Mouse (Mus musculus) right cerebral cortex, postnatal 10 days (tissue): Measurements from ENCODE around the gene Olfr393.

Source experiments
- DNase-seq, 2 experiments: peaks; one replicate each; pipeline ENCODE4 v3.0.0; 2021; ENCODE audit warnings: low spot score in 2 of 2

Olfr393 gene

GRCm38 (mm10) chr11:73851354-73851753 is at the start of gene Olfr393:
TSS of gene Olfr393 (minus strand) at chr11:73851454.
- no peak for DNase-seq

- no peak for DNase-seq
Measured at GRCm38 (mm10) chr11:73890671-73891070, 39.4 kb upstream of the Olfr393 start, which contains the start of gene Olfr394. TSS of gene Olfr394 (minus strand) at chr11:73890771.

- no peak for DNase-seq
Measured at GRCm38 (mm10) chr11:73816949-73817348, 34.3 kb downstream of the Olfr393 start, which contains the start of gene Olfr392. TSS of gene Olfr392 (minus strand) at chr11:73817049.

DNA sequence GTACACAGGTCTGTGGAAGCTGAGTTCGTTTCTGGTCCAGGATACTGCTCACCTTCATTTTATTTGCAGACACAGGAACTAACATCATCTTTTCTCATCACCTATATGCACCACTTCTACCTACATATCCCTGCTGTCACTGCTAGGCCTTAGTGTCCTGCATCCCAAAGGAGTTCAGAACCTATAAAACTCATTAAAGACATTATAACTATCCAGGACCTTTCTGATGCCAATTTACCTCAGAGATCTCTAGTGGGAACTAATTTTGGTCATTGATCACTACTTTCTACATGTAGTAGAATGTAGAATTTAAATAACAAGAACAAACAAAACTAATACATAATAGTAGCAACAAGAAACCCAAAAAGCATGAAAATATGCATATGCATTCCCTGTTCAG is 48.3 kb downstream of the Olfr393 start, which contains the start of gene Olfr391-ps:
TSS of gene Olfr391-ps (minus strand) at position 101 of the 400 bp plus-strand sequence.
- DNase-seq: no peak
